Mouse (Mus musculus) cerebellum, adult 2 months (tissue): ENCODE data around the gene Palm2.

ENCODE experiments used
- CTCF ChIP-seq: fragments of 200-500 bp; IDR thresholded peaks from 2 replicates; pipeline ENCODE4 v1.5.1; 2011; ENCODE audit warnings: low read depth, mild to moderate bottlenecking, control low read depth, low read length, moderate library complexity, borderline replicate concordance; ENCODE audit not compliant: insufficient read depth
- POLR2A ChIP-seq: fragments of 200-500 bp; IDR thresholded peaks from 2 replicates; pipeline ENCODE4 v1.6.1; 2011; ENCODE audit warnings: low read length, control low read depth, borderline replicate concordance; ENCODE audit not compliant: insufficient read depth

- TF ChIP-seq CTCF (no peak), POLR2A (no peak)
Observed at GRCm38 (mm10) chr4:57574646-57575045, 140.6 kb downstream of the Palm2 start.
